Comparison of ENCODE assay signal across 8 mouse cellular contexts in genomic region chr12:80013904-80014597, GRCm38 (mm10).
A peak's percentile ranks its signal among the peaks of the same experiment; 100 is the strongest.
DNase-seq lines count a peak whose midpoint lies in the region; ATAC-seq and TF ChIP-seq lines count a peak whose summit lies in the region.

No protein-coding gene starts in this region.

- TF ChIP-seq CTCF in kidney, postnatal 0 days (IDR thresholded peaks at IDR 0.05; ENCODE audit: low read depth) = no peak

- H3K4me3 ChIP-seq in embryonic facial prominence, embryonic 12.5 days = no peak overlapping the region
- no peak overlapping the region for H3K4me3 ChIP-seq in heart, embryonic 14.5 days (ENCODE audit: control insufficient read depth in 1 of 2, insufficient read depth in 1 of 2, low read depth in 1 of 2, low read length in 2 of 2)
- H3K4me3 ChIP-seq in kidney, postnatal 0 days (replicated peaks; ENCODE audit: low read depth, low read length) = no peak overlapping the region
- H3K4me3 ChIP-seq in liver, embryonic 13.5 days (replicated peaks) = peak overlapping the region; percentile 7

- no peaks in the 10 kb centered on the region for H3K9me3 ChIP-seq in embryonic facial prominence, embryonic 12.5 days
- H3K9me3 ChIP-seq in heart, embryonic 14.5 days (ENCODE audit: control insufficient read depth, low read length) = no peaks in the 10 kb centered on the region
- H3K9me3 ChIP-seq in kidney, postnatal 0 days (replicated peaks; ENCODE audit: low read length) = no peaks in the 10 kb centered on the region
- no peaks in the 10 kb centered on the region for H3K9me3 ChIP-seq in liver, embryonic 13.5 days (replicated peaks)

- WGBS in embryonic facial prominence, embryonic 12.5 days = 16% methylated on average over 14 of the region's 14 CpGs
- 40% methylated on average over 14 of the region's 14 CpGs for WGBS in heart, embryonic 14.5 days
- 15% methylated on average over 14 of the region's 14 CpGs for WGBS in kidney, postnatal 0 days
- 20% methylated on average over 14 of the region's 14 CpGs for WGBS in liver, embryonic 13.5 days (ENCODE audit: insufficient replicate concordance)

- H3K4me2 ChIP-seq in embryonic facial prominence, embryonic 12.5 days (replicated peaks) = peak overlapping the region; percentile 16; the same call in 1 of the 2 replicates
- H3K4me2 ChIP-seq in heart, embryonic 14.5 days (ENCODE audit: low read length) = 0 out of 2 replicates have a peak overlapping the region, but pooled peaks have one; percentile 6
- H3K4me2 ChIP-seq in kidney, postnatal 0 days (ENCODE audit: low read length) = 0 out of 2 replicates have a peak overlapping the region, but pooled peaks have one; percentile 19
- peak overlapping the region; percentile 52 for H3K4me2 ChIP-seq in liver, embryonic 13.5 days

- no peaks in the 10 kb centered on the region for H3K36me3 ChIP-seq in embryonic facial prominence, embryonic 12.5 days
- H3K36me3 ChIP-seq in heart, embryonic 14.5 days (ENCODE audit: control insufficient read depth, insufficient read depth, low read length) = no peaks in the 10 kb centered on the region
- H3K36me3 ChIP-seq in kidney, postnatal 0 days (ENCODE audit: insufficient read depth, low read length) = no peaks in the 10 kb centered on the region
- H3K36me3 ChIP-seq in liver, embryonic 13.5 days = no peaks in the 10 kb centered on the region

- no peak overlapping the region for H3K9ac ChIP-seq in embryonic facial prominence, embryonic 12.5 days
- H3K9ac ChIP-seq in heart, embryonic 14.5 days (ENCODE audit: low read length) = 0 out of 2 replicates have a peak overlapping the region, but pooled peaks have one; percentile 28
- H3K9ac ChIP-seq in kidney, postnatal 0 days (ENCODE audit: low read depth, low read length) = no peak overlapping the region
- no peak overlapping the region for H3K9ac ChIP-seq in liver, embryonic 13.5 days

- peak; percentile 54 for ATAC-seq in embryonic facial prominence, embryonic 12.5 days (ENCODE audit: insufficient number of reproducible peaks, insufficient read depth, low FRiP score, low TSS enrichment)
- no peak for ATAC-seq in heart, embryonic 14.5 days (ENCODE audit: insufficient number of reproducible peaks, insufficient read depth, low FRiP score, low read depth)
- peak; percentile 55; the same call in 1 of the 2 replicates for ATAC-seq in kidney, postnatal 0 days (replicated peaks; ENCODE audit: low FRiP score, low read depth)
- ATAC-seq in liver, embryonic 13.5 days (ENCODE audit: low read depth) = peak; percentile 70
- ATAC-seq in monocyte, adult 5-6 weeks (replicated peaks; ENCODE audit: insufficient number of reproducible peaks, low FRiP score, low TSS enrichment, poor library complexity, severe bottlenecking) = peak; percentile 47; the same call in 1 of the 2 replicates

- peaks cover 28% of the 10 kb centered on the region; the same call in 1 of the 2 replicates for H3K4me1 ChIP-seq in embryonic facial prominence, embryonic 12.5 days
- H3K4me1 ChIP-seq in heart, embryonic 14.5 days (ENCODE audit: control insufficient read depth in 2 of 2, insufficient read depth in 2 of 2, low read length in 2 of 2) = peaks cover 33 to 46% of the 10 kb centered on the region in 2 experiments
- peaks cover 11% of the 10 kb centered on the region for H3K4me1 ChIP-seq in kidney, postnatal 0 days (replicated peaks; ENCODE audit: insufficient read depth, low read length)
- peaks cover 9% of the 10 kb centered on the region for H3K4me1 ChIP-seq in liver, embryonic 13.5 days (replicated peaks)

- peak; percentile 24 for DNase-seq in ovary, adult 18-20 months (ENCODE audit: low spot score)
- no peak for DNase-seq in ovary, postnatal 10 days (ENCODE audit: low spot score)
- peak; percentile 87 for DNase-seq in kidney, postnatal 0 days (ENCODE audit: low spot score)
- peak; percentile 36 for DNase-seq in liver, embryonic 13.5 days
- DNase-seq in thymus, adult 18-20 months = peak; percentile 33 to 42

- H3K27ac ChIP-seq in embryonic facial prominence, embryonic 12.5 days = peak overlapping the region; percentile 88
- H3K27ac ChIP-seq in heart, embryonic 14.5 days (replicated peaks in 1 of 2; ENCODE audit: control insufficient read depth in 1 of 2, insufficient read depth in 1 of 2, low read depth in 2 of 2, low read length in 2 of 2) = peak overlapping the region; percentile 46
- H3K27ac ChIP-seq in kidney, postnatal 0 days = peak overlapping the region; percentile 60
- H3K27ac ChIP-seq in liver, embryonic 13.5 days = no peak overlapping the region; the same call in 1 of the 2 replicates

- no peaks in the 10 kb centered on the region for H3K27me3 ChIP-seq in embryonic facial prominence, embryonic 12.5 days
- no peaks in the 10 kb centered on the region for H3K27me3 ChIP-seq in heart, embryonic 14.5 days (ENCODE audit: control insufficient read depth, insufficient read depth, low read length)
- H3K27me3 ChIP-seq in kidney, postnatal 0 days (ENCODE audit: insufficient read depth, low read length) = no peaks in the 10 kb centered on the region
- H3K27me3 ChIP-seq in liver, embryonic 13.5 days = no peaks in the 10 kb centered on the region
